Mouse (Mus musculus): ENCODE measurements around the gene Ubqln5.

Gene Ubqln5

DNA sequence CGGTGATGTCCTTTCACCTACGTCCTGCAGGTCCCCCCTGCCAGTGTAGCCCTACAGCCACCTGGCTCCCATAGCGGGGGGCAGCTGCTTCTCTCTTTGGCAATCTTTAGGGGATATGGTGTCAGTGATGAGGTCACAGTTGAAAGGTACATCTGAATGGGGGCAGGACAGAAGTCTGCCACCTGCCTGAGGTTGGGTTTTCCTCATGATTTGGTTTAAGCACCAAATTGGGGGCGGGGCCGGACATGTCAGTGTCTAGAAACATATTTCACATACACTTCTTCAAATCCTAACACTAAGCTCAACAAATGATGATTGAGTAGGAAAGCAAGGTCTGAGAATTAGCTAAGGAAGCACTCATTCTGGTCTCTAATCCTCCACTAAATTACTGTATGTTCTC is at the start of gene Ubqln5:
Gene Ubqln5 (minus strand): TSS at position 101 of the 400 bp plus-strand sequence.
- DNase-seq, result no peak

- DNase-seq, result no peak
Measured at GRCm38 (mm10) chr7:104179074-104179473, 49.4 kb upstream of the Ubqln5 start.

GRCm38 (mm10) chr7:104178422-104179054 is 48.9 kb upstream of the Ubqln5 start:
- no peak for DNase-seq

DNA sequence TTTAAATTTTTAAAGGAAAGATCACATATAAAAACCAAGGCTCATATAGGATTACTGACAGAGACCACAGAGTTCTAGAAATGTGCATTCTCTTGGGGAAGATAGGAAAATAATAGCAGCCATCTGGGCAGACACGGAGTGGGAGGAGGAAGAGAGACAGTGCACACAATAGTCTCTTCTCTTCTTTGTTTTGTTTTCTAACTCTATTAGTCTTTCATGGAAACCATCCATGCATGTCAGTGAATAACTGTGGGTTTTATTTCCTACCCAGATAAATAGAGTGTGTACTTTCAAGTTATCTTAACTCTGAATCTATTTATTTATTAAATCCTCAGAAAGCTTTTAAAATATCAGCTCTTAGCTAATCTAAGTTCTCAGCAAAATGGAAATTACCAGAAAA is 45.5 kb upstream of the Ubqln5 start:
- DNase-seq, result no peak

GRCm38 (mm10) chr7:104169634-104170204 is 40.1 kb upstream of the Ubqln5 start:
- no peak for DNase-seq

DNA sequence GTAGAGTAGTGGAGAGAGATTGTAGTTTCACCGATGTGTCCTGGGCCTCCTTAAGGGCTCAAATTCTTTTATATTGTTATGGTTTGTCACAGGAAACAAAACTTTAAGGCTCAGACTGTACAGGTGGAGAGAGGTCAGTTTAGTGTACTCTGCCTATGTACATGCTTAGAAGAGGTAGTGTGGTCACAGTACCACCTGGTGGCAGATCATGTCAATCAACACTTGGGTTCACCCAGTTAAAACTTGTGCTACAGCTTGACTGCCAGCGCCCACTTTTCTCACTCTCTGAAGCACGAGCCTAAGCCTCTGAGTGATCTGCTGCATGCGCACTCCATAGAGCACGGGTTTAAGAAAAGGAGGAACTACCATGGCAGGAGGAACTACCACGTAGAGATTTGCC is 37.5 kb upstream of the Ubqln5 start:
- DNase-seq, result no peak

DNA sequence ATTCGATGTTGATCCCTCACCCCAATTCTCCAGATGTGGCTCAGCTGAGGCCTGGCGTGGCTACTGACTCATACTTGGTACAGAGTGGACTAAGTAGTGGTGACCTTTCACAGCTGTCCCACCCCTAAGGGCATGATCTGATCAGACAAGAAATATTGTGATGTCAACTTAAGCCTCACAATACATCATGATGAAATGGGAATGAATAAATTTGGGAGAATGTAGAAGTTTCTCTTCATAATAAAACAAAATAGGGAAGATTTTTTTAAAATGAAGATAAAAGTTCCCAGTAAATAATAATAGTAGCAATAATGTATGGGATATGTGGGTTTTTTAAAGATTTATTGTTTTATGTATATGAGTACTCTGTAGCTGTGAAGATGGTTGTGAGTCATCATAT is 20.8 kb upstream of the Ubqln5 start, which contains the start of gene Ubqlnl:
Gene Ubqlnl (minus strand): TSS at position 101 of the 400 bp plus-strand sequence.
- DNase-seq, result no peak

- no peak for DNase-seq
Measured at GRCm38 (mm10) chr7:104143179-104143578, 13.6 kb upstream of the Ubqln5 start, which contains the start of gene Ubqln3. Gene Ubqln3, minus strand, starts transcription at chr7:104143279.

GRCm38 (mm10) chr7:104137305-104137704 is 7.7 kb upstream of the Ubqln5 start, which contains the start of gene Olfr643:
Gene Olfr643, minus strand, starts transcription at chr7:104137405.
- no peak for DNase-seq

DNA sequence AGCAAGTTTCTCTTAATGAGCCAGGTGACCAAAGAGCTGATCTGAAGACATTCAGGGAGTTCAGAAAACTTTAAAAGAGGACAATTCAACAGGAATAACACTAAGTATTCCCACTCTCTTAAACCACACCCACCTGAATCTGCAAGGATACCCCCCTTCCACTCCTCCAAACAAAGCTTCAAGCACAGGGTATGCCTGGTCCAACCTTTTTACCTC is 25.0 kb downstream of the Ubqln5 start, which contains the start of gene Olfr646:
Gene Olfr646 (plus strand): TSS at position 117 of the 216 bp plus-strand sequence.
- no peak for DNase-seq

DNA sequence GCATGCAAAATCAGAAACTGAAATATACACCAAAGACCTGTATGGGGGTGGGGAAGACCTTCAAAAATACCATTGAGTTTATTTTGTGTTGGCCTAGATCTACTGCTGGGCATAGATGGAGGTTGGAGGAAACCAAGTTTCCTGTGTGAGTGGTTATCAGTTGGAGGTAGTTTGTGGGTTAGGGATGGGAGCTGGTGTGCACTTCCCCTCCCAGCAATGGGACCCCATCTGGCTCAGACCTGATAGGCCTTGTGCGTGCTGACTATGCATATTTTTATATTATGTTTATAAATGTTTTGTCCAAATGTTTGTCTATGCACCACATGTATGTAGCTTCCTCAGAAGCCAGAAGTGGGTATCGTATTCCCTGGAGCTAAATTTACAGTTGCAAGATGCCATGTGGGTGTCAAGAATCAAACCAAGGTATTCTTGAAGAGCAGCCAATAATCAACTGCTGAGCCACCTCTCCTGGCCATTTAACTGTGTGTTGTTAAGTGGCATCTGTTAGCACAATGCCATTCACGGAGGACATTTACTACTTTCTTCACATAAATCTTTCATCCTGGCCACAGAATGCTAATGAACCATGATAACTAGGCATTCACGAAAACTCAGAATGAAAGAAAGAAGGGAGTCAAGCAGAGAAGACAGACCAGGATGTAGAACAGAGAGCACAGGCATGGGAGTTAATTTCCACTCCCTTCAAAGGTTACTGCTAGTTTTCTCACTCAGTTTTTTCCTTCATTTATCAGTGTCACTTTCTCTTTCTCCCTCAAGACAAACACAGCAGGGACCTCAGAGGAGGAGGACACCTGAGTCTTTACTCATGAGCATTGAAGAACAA is 25.5 kb downstream of the Ubqln5 start:
- no peak for DNase-seq

- no peak for DNase-seq
Measured at GRCm38 (mm10) chr7:104085365-104085764, 44.3 kb downstream of the Ubqln5 start, which contains the start of gene Olfr645. Gene Olfr645, minus strand, starts transcription at chr7:104085465.

Measured in lung, postnatal 14 days (tissue).